Mouse (Mus musculus) heart, postnatal 4 days (tissue): ENCODE data around the gene A830018L16Rik. TPM values are rescaled to one million over a fixed set of nuclear protein-coding genes. Genes with fewer than 3 reads are reported as not detected.
"Not testable (repeated sequence)": the region's sequence is repeated elsewhere in the genome, so short reads cannot be mapped to it uniquely, and the experiment has no call there.

Source experiments
- DNase-seq: peaks from one replicate; pipeline ENCODE4 v3.0.0; 2021
- total RNA-seq, 2 experiments: library from RNA; stranded (reverse); gene quantifications; 2 replicates each; pipeline ENCODE4 v1.2.3; 2021

The A830018L16Rik gene
- total RNA-seq, 2 experiments from 2014 or later = 0.33 to 0.45 TPM

DNA sequence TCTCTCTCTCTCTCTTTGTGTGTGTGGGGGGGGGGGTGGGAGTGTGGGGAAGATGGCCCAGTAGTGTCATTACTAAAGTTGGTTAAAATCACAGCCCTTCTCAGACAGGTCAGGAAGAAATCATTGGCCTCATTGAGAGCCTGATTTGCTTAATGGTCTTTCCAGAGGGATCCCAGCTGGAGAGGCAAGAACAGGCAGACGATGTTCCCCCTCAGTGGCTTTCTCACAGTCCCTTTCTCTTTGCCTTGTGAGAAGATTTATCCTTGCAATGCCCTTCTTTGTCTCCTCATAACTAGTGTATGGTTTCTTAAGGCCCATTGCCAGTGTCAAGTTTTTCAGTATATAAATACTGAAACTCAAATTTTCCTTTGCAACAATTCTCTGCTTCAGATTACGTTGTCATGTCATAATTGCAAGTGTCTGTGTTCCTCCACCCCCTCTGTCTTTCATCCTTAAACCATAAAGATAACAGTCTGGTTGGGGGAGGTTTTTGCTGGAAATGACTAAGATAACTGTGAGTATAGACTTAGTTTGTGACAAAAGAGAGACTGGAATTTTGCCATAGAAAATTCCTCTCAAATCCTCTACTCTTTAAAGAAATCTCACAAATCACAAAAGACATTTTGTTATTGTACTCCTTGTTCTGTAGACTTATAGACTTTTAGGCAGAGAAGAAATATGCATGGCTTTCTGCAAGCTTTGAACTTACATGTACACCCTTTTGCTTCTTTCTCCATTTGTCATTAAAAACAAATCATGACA lies 595.1 kb downstream of the A830018L16Rik start:
- no peak for DNase-seq

DNA sequence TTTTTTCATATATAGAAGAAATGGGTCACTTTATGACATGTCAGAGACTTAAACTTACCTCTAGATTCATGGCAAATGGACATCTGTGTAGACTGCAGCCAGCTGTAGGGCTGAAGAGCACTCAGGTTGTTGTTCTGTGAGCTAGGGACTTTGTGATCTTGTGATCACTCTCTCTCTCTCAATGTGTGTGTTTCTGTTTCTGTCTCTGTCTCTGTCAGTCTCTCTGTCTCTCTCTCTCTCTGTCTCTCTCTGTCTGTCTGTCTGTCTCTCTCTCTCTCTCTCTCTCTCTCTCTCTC lies 595.6 kb downstream of the A830018L16Rik start:
- DNase-seq = no peak

DNA sequence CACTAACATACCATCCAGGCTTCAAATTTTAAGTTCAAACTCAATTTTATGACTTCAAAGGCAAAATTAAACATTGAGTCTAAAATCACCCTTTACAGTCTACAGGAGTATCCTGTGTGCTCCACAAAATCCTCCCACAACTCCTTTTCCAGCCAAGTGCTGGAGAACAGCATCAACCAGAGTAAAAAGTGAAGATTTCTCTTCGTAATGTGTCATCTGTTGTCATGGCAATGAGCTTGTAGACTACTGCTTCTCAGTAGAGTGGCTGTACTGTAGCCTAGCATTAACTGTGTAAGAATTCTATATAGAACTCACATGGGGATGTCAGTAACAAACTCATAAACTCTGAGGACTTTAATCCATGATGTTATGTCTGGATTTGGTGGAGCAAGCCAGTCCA lies 596.7 kb downstream of the A830018L16Rik start:
- no peak for DNase-seq

DNA sequence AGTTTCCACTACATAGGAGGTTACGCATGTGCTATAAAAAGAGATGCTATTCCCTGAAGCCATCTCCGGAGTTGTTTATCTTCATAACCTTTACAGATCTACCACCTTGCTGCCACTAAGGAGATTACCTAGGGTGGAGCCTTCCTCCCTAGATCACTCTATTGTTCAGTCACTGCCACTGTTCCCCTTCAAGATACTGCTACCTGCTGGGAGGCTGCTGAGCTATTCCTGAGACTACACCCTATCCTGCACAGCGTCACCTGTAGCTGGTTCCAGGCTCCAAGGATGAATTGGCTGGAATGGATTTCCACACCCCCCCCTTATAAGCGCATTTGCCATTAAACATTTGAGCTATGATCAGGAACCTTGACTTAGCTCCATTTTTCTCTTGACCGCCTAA lies 606.7 kb downstream of the A830018L16Rik start:
- not testable (repeated sequence) for DNase-seq
